Mouse (Mus musculus) liver, embryonic 15.5 days (tissue): ENCODE results near the gene Nfib. TPM values are rescaled to one million over a fixed set of nuclear protein-coding genes. Genes with fewer than 3 reads are reported as not detected.

Source experiments
- ATAC-seq: fragments of 200-750 bp; cut with Nextera tagmentation; 2 replicates; pipeline ENCODE4 v1.8.0; 2017; ENCODE audit warnings: moderate number of reproducible peaks, mild to moderate bottlenecking, moderate library complexity; ENCODE audit not compliant: insufficient read depth
- H3K27ac ChIP-seq: fragments of 300-500 bp; sonication (generic); replicated peaks from 2 replicates; pipeline ENCODE4 v1.5.1; 2015; ENCODE audit warnings: mild to moderate bottlenecking, inconsistent platforms
- H3K27me3 ChIP-seq: fragments of 300-500 bp; sonication (generic); 2 replicates; pipeline ENCODE4 v1.6.1; 2015; ENCODE audit warnings: mild to moderate bottlenecking, inconsistent platforms
- H3K36me3 ChIP-seq: fragments of 300-500 bp; sonication (generic); replicated peaks from 2 replicates; pipeline ENCODE4 v1.6.1; 2015; ENCODE audit warnings: moderate library complexity, mild to moderate bottlenecking, inconsistent platforms
- H3K4me1 ChIP-seq: fragments of 300-500 bp; sonication (generic); replicated peaks from 2 replicates; pipeline ENCODE4 v1.6.1; 2015; ENCODE audit warnings: inconsistent platforms
- H3K4me2 ChIP-seq: fragments of 300-500 bp; sonication (generic); 2 replicates; pipeline ENCODE4 v1.6.1; 2015; ENCODE audit warnings: moderate library complexity, mild to moderate bottlenecking, inconsistent platforms
- H3K4me3 ChIP-seq: fragments of 300-500 bp; sonication (generic); replicated peaks from 2 replicates; pipeline ENCODE4 v1.5.1; 2015; ENCODE audit warnings: mild to moderate bottlenecking, inconsistent platforms
- H3K9ac ChIP-seq: fragments of 300-500 bp; sonication (generic); 2 replicates; pipeline ENCODE4 v1.6.1; 2015; ENCODE audit warnings: moderate library complexity, mild to moderate bottlenecking, inconsistent platforms
- H3K9me3 ChIP-seq: fragments of 300-500 bp; sonication (generic); replicated peaks from 2 replicates; pipeline ENCODE4 v1.6.1; 2016; ENCODE audit warnings: inconsistent platforms
- WGBS: fragments of 180-500 bp; shearing (Covaris S2); methylation state at CpG from one replicate; pipeline ENCODE4 v1.1.7; 2015; ENCODE audit warnings: mixed read lengths; ENCODE audit not compliant: insufficient replicate concordance; 5-methylcytosine and 5-hydroxymethylcytosine counted together
- polyA plus RNA-seq: library from polyadenylated mRNA; unstranded; fragments of >200 nt; fragmentation: Nextera tagmentation; extraction: Ambion mirVana; gene quantifications from 2 replicates; pipeline ENCODE4 v1.2.1, GENCODE M21; 2015

The Nfib gene
- polyA plus RNA-seq, 1 experiment from 2014 or later = 4.7 TPM

- Histone ChIP-seq H3K4me2 (no peak overlapping the region), H3K4me1 (no peaks in the 10 kb centered on the region; the same call in 1 of the 2 replicates), H3K27ac (no peak overlapping the region), H3K36me3 (no peaks in the 10 kb centered on the region), H3K9me3 (no peaks in the 10 kb centered on the region), H3K4me3 (no peak overlapping the region), H3K9ac (no peak overlapping the region), H3K27me3 (no peaks in the 10 kb centered on the region)
- WGBS = 43% methylated on average over 7 of the region's 7 CpGs
- no peak for ATAC-seq
Measured at GRCm38 (mm10) chr4:82289596-82289995, 416.0 kb downstream of the Nfib start.

GRCm38 (mm10) chr4:82288138-82288537, 417.4 kb downstream of the Nfib start:
- H3K4me1 ChIP-seq = no peaks in the 10 kb centered on the region; the same call in 1 of the 2 replicates
- WGBS = 26% methylated on average over 2 of the region's 2 CpGs
- no peaks in the 10 kb centered on the region for H3K9me3 ChIP-seq
- H3K36me3 ChIP-seq = no peaks in the 10 kb centered on the region
- no peak overlapping the region for H3K27ac ChIP-seq
- no peak overlapping the region for H3K4me2 ChIP-seq
- H3K27me3 ChIP-seq = no peaks in the 10 kb centered on the region
- H3K4me3 ChIP-seq = no peak overlapping the region
- no peak overlapping the region for H3K9ac ChIP-seq
- ATAC-seq = no peak

- Histone ChIP-seq H3K4me3 (no peak overlapping the region), H3K9ac (no peak overlapping the region), H3K27ac (no peak overlapping the region), H3K36me3 (no peaks in the 10 kb centered on the region), H3K9me3 (no peaks in the 10 kb centered on the region), H3K4me1 (no peaks in the 10 kb centered on the region; the same call in 1 of the 2 replicates), H3K27me3 (no peaks in the 10 kb centered on the region), H3K4me2 (no peak overlapping the region)
- no peak for ATAC-seq
- WGBS = 55% methylated on average over 2 of the region's 2 CpGs
Measured at GRCm38 (mm10) chr4:82287454-82287853, 418.1 kb downstream of the Nfib start.

GRCm38 (mm10) chr4:82286931-82287330, 418.6 kb downstream of the Nfib start:
- no peak overlapping the region for H3K4me3 ChIP-seq
- H3K9me3 ChIP-seq = no peaks in the 10 kb centered on the region
- no peak overlapping the region for H3K27ac ChIP-seq
- H3K9ac ChIP-seq = no peak overlapping the region
- ATAC-seq = no peak
- H3K36me3 ChIP-seq = no peaks in the 10 kb centered on the region
- H3K27me3 ChIP-seq = no peaks in the 10 kb centered on the region
- H3K4me2 ChIP-seq = no peak overlapping the region
- no peaks in the 10 kb centered on the region; the same call in 1 of the 2 replicates for H3K4me1 ChIP-seq
- 56% methylated on average over 2 of the region's 2 CpGs for whole genome bisulfite sequencing

GRCm38 (mm10) chr4:82283536-82283935, 422.0 kb downstream of the Nfib start:
- 71% methylated on average over 6 of the region's 6 CpGs for WGBS
- no peak for ATAC-seq
- no peaks in the 10 kb centered on the region for H3K36me3 ChIP-seq
- no peak overlapping the region for H3K9ac ChIP-seq
- no peaks in the 10 kb centered on the region for H3K9me3 ChIP-seq
- H3K27me3 ChIP-seq = no peaks in the 10 kb centered on the region
- H3K4me2 ChIP-seq = no peak overlapping the region
- no peaks in the 10 kb centered on the region for H3K4me1 ChIP-seq
- no peak overlapping the region for H3K4me3 ChIP-seq
- H3K27ac ChIP-seq = no peak overlapping the region

GRCm38 (mm10) chr4:82275996-82276395, 429.6 kb downstream of the Nfib start:
- no peaks in the 10 kb centered on the region for H3K36me3 ChIP-seq
- no peak overlapping the region for H3K27ac ChIP-seq
- H3K4me2 ChIP-seq = no peak overlapping the region
- 49% methylated on average over 2 of the region's 2 CpGs for WGBS
- H3K4me3 ChIP-seq = no peak overlapping the region
- H3K27me3 ChIP-seq = no peaks in the 10 kb centered on the region
- H3K9ac ChIP-seq = no peak overlapping the region
- no peak for ATAC-seq
- H3K9me3 ChIP-seq = no peaks in the 10 kb centered on the region
- no peaks in the 10 kb centered on the region for H3K4me1 ChIP-seq

GRCm38 (mm10) chr4:82273049-82273754, 432.3 kb downstream of the Nfib start:
- Histone ChIP-seq H3K4me2 (no peak overlapping the region), H3K4me3 (no peak overlapping the region), H3K9ac (no peak overlapping the region), H3K36me3 (no peaks in the 10 kb centered on the region), H3K27me3 (no peaks in the 10 kb centered on the region), H3K9me3 (no peaks in the 10 kb centered on the region), H3K27ac (no peak overlapping the region), H3K4me1 (no peaks in the 10 kb centered on the region)
- ATAC-seq = no peak
- 60% methylated on average over 4 of the region's 4 CpGs for WGBS

GRCm38 (mm10) chr4:82272099-82272498, 433.5 kb downstream of the Nfib start:
- no peak for ATAC-seq
- Histone ChIP-seq H3K4me3 (no peak overlapping the region), H3K27me3 (no peaks in the 10 kb centered on the region), H3K9me3 (no peaks in the 10 kb centered on the region), H3K27ac (no peak overlapping the region), H3K4me1 (no peaks in the 10 kb centered on the region), H3K4me2 (no peak overlapping the region), H3K36me3 (no peaks in the 10 kb centered on the region), H3K9ac (no peak overlapping the region)
- WGBS = 60% methylated on average over 4 of the region's 4 CpGs

GRCm38 (mm10) chr4:82271547-82271946, 434.0 kb downstream of the Nfib start:
- no peak for ATAC-seq
- Histone ChIP-seq H3K4me2 (no peak overlapping the region), H3K9me3 (no peaks in the 10 kb centered on the region), H3K36me3 (no peaks in the 10 kb centered on the region), H3K4me1 (no peaks in the 10 kb centered on the region), H3K27me3 (no peaks in the 10 kb centered on the region), H3K4me3 (no peak overlapping the region), H3K9ac (no peak overlapping the region), H3K27ac (no peak overlapping the region)
- 70% methylated on average over 3 of the region's 3 CpGs for WGBS

GRCm38 (mm10) chr4:82267832-82268778, 437.4 kb downstream of the Nfib start:
- Histone ChIP-seq H3K36me3 (no peaks in the 10 kb centered on the region), H3K9me3 (no peaks in the 10 kb centered on the region), H3K4me3 (no peak overlapping the region), H3K9ac (no peak overlapping the region), H3K27ac (no peak overlapping the region), H3K4me2 (no peak overlapping the region), H3K4me1 (no peaks in the 10 kb centered on the region), H3K27me3 (no peaks in the 10 kb centered on the region)
- no peak for ATAC-seq
- WGBS = 61% methylated on average over 14 of the region's 14 CpGs

GRCm38 (mm10) chr4:82266066-82266619, 439.4 kb downstream of the Nfib start:
- no peak for ATAC-seq
- Histone ChIP-seq H3K9me3 (no peaks in the 10 kb centered on the region), H3K9ac (no peak overlapping the region), H3K27ac (no peak overlapping the region), H3K36me3 (no peaks in the 10 kb centered on the region), H3K27me3 (no peaks in the 10 kb centered on the region), H3K4me1 (no peaks in the 10 kb centered on the region), H3K4me3 (no peak overlapping the region), H3K4me2 (no peak overlapping the region)
- 31% methylated on average over 4 of the region's 4 CpGs for WGBS
